Mouse (Mus musculus): ENCODE data around the gene Dyrk1b. TPM values are rescaled to one million over a fixed set of nuclear protein-coding genes. Genes with fewer than 3 reads are reported as not detected.
"Not testable (repeated sequence)": the region's sequence is repeated elsewhere in the genome, so short reads cannot be mapped to it uniquely, and the experiment has no call there.

The Dyrk1b gene
- total RNA-seq, 2 experiments from 2014 or later: 41.7 to 49.8 TPM

GRCm38 (mm10) chr7:28191903-28192302, 12.6 kb downstream of the Dyrk1b start:
- DNase-seq (ENCODE audit: extremely low spot score in 1 of 2, low spot score in 1 of 2): no peak

- no peak for DNase-seq (ENCODE audit: extremely low spot score in 1 of 2, low spot score in 1 of 2)
Measured at GRCm38 (mm10) chr7:28195414-28196098, 16.3 kb downstream of the Dyrk1b start.

GRCm38 (mm10) chr7:28196528-28196927, 17.3 kb downstream of the Dyrk1b start:
- no peak for DNase-seq (ENCODE audit: extremely low spot score in 1 of 2, low spot score in 1 of 2)

- DNase-seq (ENCODE audit: extremely low spot score in 1 of 2, low spot score in 1 of 2): no peak
Measured at GRCm38 (mm10) chr7:28199054-28199453, 19.8 kb downstream of the Dyrk1b start.

DNA sequence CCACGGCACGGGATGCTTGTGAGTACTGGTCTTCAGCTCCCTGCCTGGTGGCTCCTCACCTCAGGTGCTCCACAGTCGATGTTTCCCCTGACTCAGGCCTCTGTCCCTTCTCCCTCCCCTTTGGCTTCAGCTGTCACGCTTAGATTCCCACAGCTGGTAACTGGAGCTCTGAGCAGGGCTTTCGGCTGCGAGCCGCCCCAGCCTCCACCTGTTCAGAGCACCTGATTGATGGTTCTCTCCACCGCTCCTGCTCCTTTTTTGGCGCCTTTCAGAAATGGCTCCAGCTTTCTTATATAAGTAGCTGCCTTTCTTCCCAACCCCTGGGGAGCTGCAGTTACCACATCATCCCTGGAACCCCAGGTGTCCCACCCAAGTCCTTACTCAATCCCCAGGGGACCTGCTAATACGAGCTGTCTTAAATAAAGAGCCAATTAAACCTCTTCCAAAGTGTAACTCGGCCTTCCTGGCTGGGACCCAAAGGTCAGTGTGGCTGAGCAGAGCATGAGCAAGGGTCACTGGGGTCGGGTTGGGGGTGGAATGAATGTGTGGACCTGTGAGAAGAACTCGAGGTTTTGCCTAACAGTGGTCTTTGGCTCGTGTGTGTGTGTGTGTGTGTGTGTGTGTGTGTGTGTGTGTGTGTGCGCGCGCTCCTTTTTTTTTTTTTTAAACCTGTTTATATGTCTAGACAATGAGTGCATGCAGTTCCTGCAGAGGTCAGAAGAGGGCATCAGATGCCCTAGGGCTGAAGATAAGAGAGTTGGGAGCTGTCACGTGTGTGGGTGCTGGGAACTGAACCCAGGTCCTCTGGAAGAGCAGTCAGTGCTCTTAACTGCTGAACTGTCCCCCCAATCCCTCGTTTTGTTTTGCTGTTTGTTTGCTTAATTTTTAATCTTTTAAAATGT, 24.2 kb downstream of the Dyrk1b start:
- no peak for DNase-seq (ENCODE audit: extremely low spot score in 1 of 2, low spot score in 1 of 2)

GRCm38 (mm10) chr7:28206044-28206600, 26.9 kb downstream of the Dyrk1b start:
- no peak for DNase-seq (ENCODE audit: extremely low spot score in 1 of 2, low spot score in 1 of 2)

GRCm38 (mm10) chr7:28208396-28208987, 29.2 kb downstream of the Dyrk1b start:
- DNase-seq (ENCODE audit: extremely low spot score in 1 of 2, low spot score in 1 of 2): no peak

- DNase-seq (ENCODE audit: extremely low spot score in 1 of 2, low spot score in 1 of 2): peak; percentile 41 to 59
Measured at GRCm38 (mm10) chr7:28208988-28209508, 29.8 kb downstream of the Dyrk1b start.

DNA sequence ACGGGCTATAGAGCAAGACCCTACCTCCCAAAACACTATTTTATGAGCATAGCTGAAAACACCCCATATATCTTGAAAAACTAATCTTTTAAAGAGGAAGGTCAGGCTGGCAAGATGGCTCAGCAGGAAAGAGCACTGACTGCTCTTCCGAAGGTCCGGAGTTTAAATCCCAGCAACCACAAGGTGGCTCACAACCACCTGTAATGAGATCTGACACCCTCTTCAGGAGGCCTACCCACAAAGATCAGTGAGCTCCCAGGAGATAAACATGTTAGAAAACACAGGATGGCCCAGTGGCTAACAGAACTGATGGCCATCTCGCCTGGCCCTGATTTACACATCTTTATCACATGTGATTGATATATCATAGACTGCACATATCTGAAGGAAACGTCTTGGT, 31.5 kb downstream of the Dyrk1b start:
- no peak for DNase-seq (ENCODE audit: extremely low spot score in 1 of 2, low spot score in 1 of 2)

- peak; percentile 51 to 74 for DNase-seq (ENCODE audit: extremely low spot score in 1 of 2, low spot score in 1 of 2)
Measured at GRCm38 (mm10) chr7:28214142-28214541, 34.9 kb downstream of the Dyrk1b start.

- DNase-seq (ENCODE audit: extremely low spot score in 1 of 2, low spot score in 1 of 2): not testable (repeated sequence)
Measured at GRCm38 (mm10) chr7:28215950-28216349, 36.7 kb downstream of the Dyrk1b start.

DNA sequence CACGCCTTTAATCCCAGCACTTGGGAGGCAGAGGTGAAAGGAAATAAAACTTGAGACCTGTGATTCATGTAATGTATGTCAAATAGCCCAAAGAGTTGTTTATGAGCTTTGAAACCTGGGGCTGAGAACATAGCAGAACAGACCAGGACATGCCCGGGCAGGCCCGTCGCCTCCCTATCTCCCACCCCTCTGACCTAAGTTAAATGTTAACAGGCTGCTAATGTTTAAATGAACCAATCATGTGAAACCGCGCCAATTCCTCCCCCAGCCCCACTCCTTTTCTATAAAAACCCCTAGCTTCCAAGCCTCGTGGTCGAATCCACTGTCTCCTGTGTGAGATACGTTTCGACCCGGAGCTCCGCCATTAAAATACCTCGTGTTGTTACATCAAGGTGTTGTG, 38.5 kb downstream of the Dyrk1b start:
- not testable (repeated sequence) for DNase-seq (ENCODE audit: extremely low spot score in 1 of 2, low spot score in 1 of 2)

DNA sequence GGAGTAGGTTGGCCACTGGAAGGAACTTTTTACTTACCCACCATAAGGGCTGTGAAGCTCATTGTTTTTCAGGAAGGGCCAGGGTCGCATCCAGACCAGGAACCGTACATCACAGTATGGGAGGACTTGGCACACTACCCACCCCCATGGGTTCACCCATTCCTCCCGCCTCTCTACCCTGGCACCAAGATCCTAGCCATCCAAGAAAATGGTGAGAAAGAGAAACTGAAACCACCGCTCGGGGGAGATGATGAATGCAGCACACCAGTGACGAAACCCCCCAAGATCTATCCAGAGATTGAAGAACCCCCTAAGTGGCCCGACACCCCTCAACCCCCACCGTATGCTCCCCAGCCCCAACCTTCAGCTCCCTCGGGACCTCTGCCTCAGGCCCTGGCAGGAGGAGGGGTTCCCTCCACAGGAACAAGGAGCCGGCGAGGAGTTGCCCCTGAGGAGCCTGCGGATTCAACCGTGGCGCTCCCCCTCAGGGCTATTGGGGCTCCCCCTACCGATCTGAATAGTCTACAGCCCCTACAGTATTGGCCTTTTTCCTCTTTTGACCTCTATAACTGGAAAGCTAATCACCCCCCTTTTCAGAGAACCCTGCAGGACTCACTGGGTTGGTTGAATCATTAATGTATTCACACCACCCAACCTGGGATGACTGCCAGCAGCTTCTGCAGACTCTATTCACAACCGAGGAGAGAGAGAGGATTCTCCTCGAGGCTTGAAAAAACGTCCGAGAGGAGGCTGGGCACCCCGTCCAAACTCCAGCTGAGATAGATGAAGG, 39.9 kb downstream of the Dyrk1b start:
- peak in 1 of 2 experiments; percentile 62 for DNase-seq (ENCODE audit: extremely low spot score in 1 of 2, low spot score in 1 of 2)

DNA sequence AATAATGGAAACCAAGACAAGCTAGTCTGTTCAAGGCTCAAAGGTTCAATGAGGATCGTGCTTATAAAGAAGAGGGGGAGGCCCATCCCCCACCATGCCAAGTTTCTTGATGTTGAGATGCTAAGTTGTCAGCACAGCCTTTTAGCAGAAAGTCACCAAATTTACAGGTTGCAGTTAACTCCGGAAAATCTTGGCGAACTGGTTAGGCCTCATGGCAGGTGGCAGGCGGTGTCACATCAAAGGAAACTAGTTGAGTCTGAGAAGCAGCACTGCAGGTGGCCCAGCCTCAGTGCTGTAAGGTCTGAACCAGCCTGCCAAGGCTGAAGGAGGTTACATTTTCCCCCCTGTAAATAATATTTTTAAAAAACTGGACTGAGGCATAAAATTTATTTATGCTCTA, 47.6 kb downstream of the Dyrk1b start:
- not testable (repeated sequence) for DNase-seq (ENCODE audit: extremely low spot score in 1 of 2, low spot score in 1 of 2)

GRCm38 (mm10) chr7:28227421-28227820, 48.2 kb downstream of the Dyrk1b start:
- DNase-seq (ENCODE audit: extremely low spot score in 1 of 2, low spot score in 1 of 2): not testable (repeated sequence)

Other genes with a start within 250 kb of the Dyrk1b start
- 10 to 100 TPM; 20.1 to 20.4 TPM for gene Zfp780b, start 200.3 kb upstream of the Dyrk1b start, total RNA-seq (2021)
- 1 to 10 TPM; 5.3 to 6.5 TPM for gene Zfp850, start 165.4 kb upstream of the Dyrk1b start, total RNA-seq (2021)
- 100 to 1,000 TPM; 122 to 132 TPM for gene Psmc4, start 129.4 kb upstream of the Dyrk1b start, total RNA-seq (2021)
- gene Fcgbp, start 108.2 kb upstream of the Dyrk1b start, total RNA-seq (2021): 1 to 10 TPM in 1 of 2 experiments, under 1 TPM in 1; 0.94 to 1.2 TPM
- under 1 TPM in 1 of 2 experiments, not detected in 1; 0.05 TPM for gene 9530053A07Rik, start 50.0 kb upstream of the Dyrk1b start, total RNA-seq (2021)
- 10 to 100 TPM; 43.5 to 53.4 TPM for gene Fbl, start 9.8 kb upstream of the Dyrk1b start, total RNA-seq (2021)
- 10 to 100 TPM; 53.5 to 62.9 TPM for gene Eid2, start 88.4 kb downstream of the Dyrk1b start, total RNA-seq (2021)
- gene Eid2b, start 98.3 kb downstream of the Dyrk1b start, total RNA-seq (2021): 10 to 100 TPM; 35.6 to 39.2 TPM
- gene Selenov, start 111.7 kb downstream of the Dyrk1b start, total RNA-seq (2021): under 1 TPM; 0.27 to 0.38 TPM
- gene Dll3, start 122.8 kb downstream of the Dyrk1b start, total RNA-seq (2021): 1 to 10 TPM; 2.5 to 3.0 TPM
- 10 to 100 TPM; 37.7 to 47.0 TPM for gene Timm50, start 132.6 kb downstream of the Dyrk1b start, total RNA-seq (2021)
- gene Supt5, start 159.3 kb downstream of the Dyrk1b start, total RNA-seq (2021): 100 to 1,000 TPM; 108 to 124 TPM
- gene Rps16, start 171.2 kb downstream of the Dyrk1b start, total RNA-seq (2021): 100 to 1,000 TPM; 431 to 496 TPM
- gene Plekhg2, start 193.1 kb downstream of the Dyrk1b start, total RNA-seq (2021): 1 to 10 TPM; 6.2 to 8.9 TPM
- 1 to 10 TPM; 2.7 to 2.8 TPM for gene Zfp36, start 200.8 kb downstream of the Dyrk1b start, total RNA-seq (2021)
- gene Med29, start 213.2 kb downstream of the Dyrk1b start, total RNA-seq (2021): 10 to 100 TPM; 19.3 to 22.0 TPM
- 10 to 100 TPM; 63.0 to 69.3 TPM for gene Paf1, start 213.5 kb downstream of the Dyrk1b start, total RNA-seq (2021)

Measured in layer of hippocampus, postnatal 25 days (tissue).